Mouse (Mus musculus) testis, adult 2 months (tissue): Measurements from ENCODE around the gene Cd3e.

Experiments
- CTCF ChIP-seq: fragments of 200-500 bp; IDR thresholded peaks from 2 replicates; pipeline ENCODE4 v1.5.1; 2012; ENCODE audit warnings: low read depth, mild to moderate bottlenecking, inconsistent platforms, low read length, moderate library complexity; ENCODE audit not compliant: control insufficient read depth, insufficient read depth, insufficient replicate concordance
- POLR2A ChIP-seq: fragments of 200-500 bp; IDR thresholded peaks from 2 replicates; pipeline ENCODE4 v1.6.1; 2012; ENCODE audit warnings: low read depth, mild to moderate bottlenecking, inconsistent platforms, low read length, moderate library complexity; ENCODE audit not compliant: control insufficient read depth

GRCm38 (mm10) chr9:45008342-45008741, 1.1 kb downstream of the Cd3e start:
- TF ChIP-seq CTCF (no peak), POLR2A (no peak)
